In genomic region chr13:58115227-58115626, GRCm38 (mm10) we compare ENCODE assay signal across 9 mouse cellular contexts. TPM values are rescaled to one million over a fixed set of nuclear protein-coding genes. Genes with fewer than 3 reads are reported as not detected.
DNase-seq lines count a peak whose midpoint lies in the region; ATAC-seq and TF ChIP-seq lines count a peak whose summit lies in the region.
"Had no signal": no experiment of that assay in that cellular context is flagged by ENCODE, and none has a peak within 500 bp of the region (broad histone marks: within the 10 kb centered on the region; RNA-seq: fewer than 3 reads in every experiment).

No protein-coding gene starts in this region.

- no peaks in the 10 kb centered on the region for H3K27me3 ChIP-seq in forebrain, postnatal 0 days (ENCODE audit: insufficient read depth, low read length)

- H3K9me3 ChIP-seq in forebrain, postnatal 0 days (ENCODE audit: low read length): no peaks in the 10 kb centered on the region

- H3K4me1 ChIP-seq in forebrain, postnatal 0 days (ENCODE audit: insufficient read depth): peaks cover 3% of the 10 kb centered on the region; the same call in 1 of the 2 replicates

- ATAC-seq in monocyte, adult 5-6 weeks (replicated peaks; ENCODE audit: insufficient number of reproducible peaks, low FRiP score, low TSS enrichment, poor library complexity, severe bottlenecking): peak; percentile 16; the same call in 1 of the 2 replicates
- no peak for ATAC-seq in cerebellum, adult (ENCODE audit: insufficient number of reproducible peaks, low FRiP score, low TSS enrichment)
- ATAC-seq in forebrain, postnatal 0 days: no peak

- H3K4me2 ChIP-seq in forebrain, postnatal 0 days (ENCODE audit: low read depth): no peak overlapping the region

- no peak overlapping the region for H3K9ac ChIP-seq in forebrain, postnatal 0 days

- H3K27ac ChIP-seq in forebrain, postnatal 0 days (ENCODE audit: low read depth, low read length): no peak overlapping the region

- WGBS in forebrain, postnatal 0 days: 75% methylated on average over 13 of the region's 13 CpGs

- TF ChIP-seq CTCF in forebrain, postnatal 0 days (IDR thresholded peaks at IDR 0.05; ENCODE audit: low read depth): no peak

- no peak overlapping the region for H3K4me3 ChIP-seq in forebrain, postnatal 0 days (ENCODE audit: low read depth, low read length)
- H3K4me3 ChIP-seq: erythroblast, embryonic 14.5 days had no signal

- DNase-seq in embryo, embryonic 10.5 days (ENCODE audit: low spot score): peak; percentile 10
- DNase-seq in embryo, embryonic 9.5 days (ENCODE audit: extremely low spot score): no peak
- DNase-seq in heart, postnatal 10 days: peak; percentile 57 to 63
- peak; percentile 39 for DNase-seq in liver
- no peak for DNase-seq in testis, postnatal 14 days (ENCODE audit: low spot score)
- DNase-seq in forebrain, postnatal 0 days: no peak

- intact Hi-C loops in heart, postnatal 10 days (cut with DNase I): no loop called here

- no peaks in the 10 kb centered on the region for H3K36me3 ChIP-seq in forebrain, postnatal 0 days (ENCODE audit: insufficient read depth)

RNA-seq across cellular contexts. Expression of gene Klhl3, which starts 1.8 kb away (rescaled TPM):
- total RNA-seq in heart, postnatal 10 days (2021): 1 to 10 TPM; 4.3 to 4.8 TPM
- 0.19 to 0.29 TPM in 2 of 3 replicates, not detected in the other for total RNA-seq in monocyte, adult 5-6 weeks (2017)
- total RNA-seq in forebrain, postnatal 0 days (2014; rRNA removed): 11.9 and 12.2 TPM in 2 replicates
- 7.6 and 12.6 TPM in 2 replicates for polyA plus RNA-seq in forebrain, postnatal 0 days (2015; fragmentation: Nextera tagmentation; extraction: Ambion mirVana)
- polyA plus RNA-seq: erythroblast, embryonic 14.5 days had no signal

RNA-seq across cellular contexts. Expression of gene Hnrnpa0, which starts 13.1 kb away (rescaled TPM):
- 100 to 1,000 TPM; 139 to 141 TPM for total RNA-seq in heart, postnatal 10 days (2021)
- total RNA-seq in monocyte, adult 5-6 weeks (2017): 47.3 to 65.4 TPM (median 52.6 TPM) in 3 replicates
- total RNA-seq in forebrain, postnatal 0 days (2014; rRNA removed): 197 and 234 TPM in 2 replicates
- polyA plus RNA-seq in forebrain, postnatal 0 days (2015; fragmentation: Nextera tagmentation; extraction: Ambion mirVana): 76.5 and 86.6 TPM in 2 replicates

RNA-seq across cellular contexts. Expression of gene Idnk, which starts 42.2 kb away (rescaled TPM):
- total RNA-seq in heart, postnatal 10 days (2021): 10 to 100 TPM; 21.3 to 22.0 TPM
- total RNA-seq in monocyte, adult 5-6 weeks (2017): 42.7 to 88.2 TPM (median 44.6 TPM) in 3 replicates
- total RNA-seq in forebrain, postnatal 0 days (2014; rRNA removed): 20.0 and 26.0 TPM in 2 replicates
- polyA plus RNA-seq in forebrain, postnatal 0 days (2015; fragmentation: Nextera tagmentation; extraction: Ambion mirVana): 46.9 and 49.9 TPM in 2 replicates

Comparison
In these comparisons a context has a peak if more than half of its experiments do, and no peak if none do; other contexts are left out.
1. DNase-seq: peak in embryo, embryonic 10.5 days (single experiment), heart, postnatal 10 days (2 of 2) and liver (single experiment); none in embryo, embryonic 9.5 days (single experiment), testis, postnatal 14 days (single experiment) and forebrain, postnatal 0 days (single experiment).